Mouse (Mus musculus): ENCODE data around the gene Usp18.

The Usp18 gene

GRCm38 (mm10) chr6:121303466-121304220 is 57.9 kb downstream of the Usp18 start:
- no peak for DNase-seq (ENCODE audit: low spot score)

- DNase-seq (ENCODE audit: low spot score), result no peak
These were observed 58.9 kb downstream of the Usp18 start for GRCm38 (mm10) chr6:121304630-121305029.

GRCm38 (mm10) chr6:121305571-121305970 is 59.9 kb downstream of the Usp18 start:
- no peak for DNase-seq (ENCODE audit: low spot score)

- no peak for DNase-seq (ENCODE audit: low spot score)
These were observed 65.3 kb downstream of the Usp18 start for GRCm38 (mm10) chr6:121310984-121311383.

GRCm38 (mm10) chr6:121319099-121319498 is 73.4 kb downstream of the Usp18 start:
- no peak for DNase-seq (ENCODE audit: low spot score)
